Mouse (Mus musculus): ENCODE measurements around the gene Rilp.

Gene Rilp

DNA sequence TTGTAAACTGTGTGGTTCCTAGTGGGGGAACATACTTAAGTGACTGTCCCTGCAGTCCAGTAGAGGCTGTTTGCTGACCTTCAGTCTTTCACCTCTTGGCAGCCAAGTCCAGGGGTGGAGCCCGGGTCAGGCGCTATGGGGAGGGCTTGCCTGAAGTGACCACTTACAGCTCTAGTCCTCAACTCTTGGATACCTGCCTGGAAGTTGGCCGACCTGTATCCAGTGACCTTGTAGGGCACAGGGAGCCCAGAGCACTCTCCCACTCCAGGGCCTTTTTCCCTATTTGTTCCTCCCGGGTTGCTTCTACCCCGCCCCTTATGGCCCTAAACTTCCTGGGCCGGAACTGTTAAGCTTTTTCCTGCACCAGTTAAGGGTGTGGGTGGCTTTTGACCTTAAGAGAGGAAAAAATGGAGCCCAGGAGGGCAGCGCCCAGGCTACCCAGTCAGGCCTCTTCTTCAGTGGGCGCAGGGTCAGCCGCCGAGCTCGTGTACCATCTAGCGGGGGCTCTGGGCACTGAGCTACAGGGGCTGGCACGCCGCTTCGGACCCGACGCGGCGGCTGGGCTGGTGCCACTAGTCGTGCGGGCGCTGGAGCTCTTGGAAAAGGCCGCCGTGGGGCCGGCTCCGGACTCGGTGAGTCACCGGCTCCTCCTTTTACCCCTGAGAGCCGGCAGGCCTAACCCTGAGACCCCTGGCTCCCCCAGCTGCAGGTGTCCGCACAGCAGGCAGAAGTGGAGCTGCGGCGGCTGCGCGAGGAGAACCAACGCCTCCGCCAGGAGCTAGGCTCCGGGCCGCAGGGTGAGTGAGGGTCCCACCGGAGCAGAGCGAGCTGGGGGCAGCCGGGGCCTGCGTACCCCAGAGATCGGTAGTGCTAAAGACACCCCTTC, at the start of gene Rilp:
TSS of gene Rilp (plus strand) at position 354 of the 886 bp plus-strand sequence.
- peak; percentile 41 to 70 for DNase-seq (ENCODE audit: low spot score in 2 of 2)

DNA sequence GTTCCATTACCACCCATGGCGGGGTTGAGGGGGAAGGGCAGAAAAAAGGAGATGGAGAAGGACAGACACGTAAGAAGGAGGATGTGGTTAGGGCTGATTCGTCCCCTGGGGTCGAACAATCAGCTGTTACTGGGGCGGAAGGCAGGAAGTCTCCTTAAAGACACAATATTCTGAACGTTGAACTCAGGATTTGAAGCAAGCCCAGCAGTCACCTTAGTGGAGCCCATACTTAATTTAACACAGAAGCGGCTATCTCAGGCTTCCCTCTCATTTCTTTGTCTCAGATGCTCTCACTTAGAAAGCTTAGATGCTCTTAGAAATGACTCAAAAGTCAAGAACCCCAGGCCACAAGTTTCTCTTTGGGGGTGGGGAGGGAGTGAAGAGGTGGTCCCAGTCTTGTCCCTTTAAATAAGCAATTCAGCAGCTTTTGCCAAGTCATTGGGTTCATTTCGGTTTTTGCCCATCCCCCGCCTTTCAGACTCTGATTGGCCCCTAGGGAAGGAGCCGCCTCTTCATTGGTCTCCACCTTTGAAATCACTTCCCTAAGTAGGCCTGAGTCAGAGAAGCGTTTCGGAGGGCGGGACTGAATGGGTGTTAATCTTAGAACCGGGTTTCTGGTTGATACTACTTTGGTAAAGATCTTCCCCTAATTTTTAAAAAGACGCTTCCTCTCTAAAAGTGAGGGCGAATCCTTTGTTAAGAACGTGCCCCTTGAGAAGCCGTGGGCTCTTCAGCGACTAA, 49.6 kb upstream of the Rilp start:
- peak; percentile 86 for DNase-seq (ENCODE audit: low spot score in 2 of 2)

DNA sequence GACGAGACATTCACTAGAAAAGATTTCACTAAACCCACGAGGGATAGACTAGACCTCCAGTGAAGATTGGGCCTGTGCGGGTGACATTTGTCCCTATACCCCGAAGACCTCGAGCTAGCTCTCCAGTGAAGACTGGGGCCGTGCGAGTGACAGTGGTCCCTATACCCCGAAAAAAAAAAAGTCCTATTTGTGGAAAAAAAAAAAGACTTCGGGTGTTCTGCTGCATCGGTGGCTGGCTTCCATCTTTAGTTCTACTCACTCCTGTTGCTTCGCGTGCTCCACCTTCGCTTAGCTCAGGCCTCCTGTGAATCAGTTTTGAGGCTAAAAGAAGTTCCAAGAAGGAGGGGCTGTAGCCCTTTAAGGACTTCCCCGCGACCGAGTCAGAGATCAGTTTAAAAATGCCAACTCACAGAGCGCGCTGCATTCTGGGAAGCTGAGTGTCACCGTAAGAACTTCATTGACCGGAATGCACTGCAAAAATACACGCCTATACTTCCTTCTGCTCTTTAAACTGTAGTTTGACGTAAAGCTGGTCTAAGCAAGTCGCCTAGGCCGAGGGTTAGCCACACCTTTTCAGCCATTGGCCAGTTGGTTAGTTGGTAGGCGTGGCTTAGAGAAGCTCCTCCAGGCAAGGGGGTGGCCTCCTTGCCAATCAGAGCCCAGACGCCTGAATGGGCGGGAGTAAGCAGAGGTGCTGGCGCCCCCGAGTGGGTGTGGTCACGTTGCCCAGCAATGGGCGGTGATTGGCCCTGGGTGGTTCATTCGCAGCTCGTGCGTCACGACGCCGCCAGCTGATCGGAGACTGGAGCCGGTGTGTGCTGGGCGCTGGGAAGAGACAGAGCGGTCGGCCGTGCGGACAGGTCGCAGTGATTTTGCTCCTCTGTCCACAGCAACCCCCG, 48.8 kb upstream of the Rilp start, which contains the start of gene Tlcd2:
TSS of gene Tlcd2 (plus strand) at position 872 of the 899 bp plus-strand sequence.
- DNase-seq (ENCODE audit: low spot score in 2 of 2), result peak; percentile 99 to 100

DNA sequence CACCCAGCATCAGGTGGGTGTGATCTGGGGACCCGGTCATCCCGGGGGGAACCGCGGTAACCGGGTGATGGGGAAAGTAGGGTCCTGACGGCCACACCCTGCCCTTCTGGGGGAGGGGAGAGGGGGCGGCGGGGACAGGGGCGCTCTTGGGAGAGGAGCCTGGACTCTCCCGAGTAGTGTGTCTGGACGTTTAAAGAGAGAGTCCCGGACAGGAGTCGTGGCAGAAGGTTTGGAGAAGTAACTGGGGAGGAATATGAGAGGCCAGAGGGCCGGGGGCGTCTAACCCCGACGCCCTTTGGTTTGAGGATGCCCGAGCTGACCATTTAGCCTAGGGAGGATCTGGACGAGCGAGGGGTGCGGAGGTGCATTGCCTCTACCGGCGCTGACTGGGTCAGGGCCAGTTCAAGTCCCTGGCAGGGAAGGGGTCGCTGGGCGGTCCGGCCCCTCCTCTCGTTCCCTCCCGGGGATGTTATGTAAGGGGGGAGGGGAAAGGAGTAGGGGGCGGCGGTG, 48.1 kb upstream of the Rilp start:
- no peak for DNase-seq (ENCODE audit: low spot score in 2 of 2)

DNA sequence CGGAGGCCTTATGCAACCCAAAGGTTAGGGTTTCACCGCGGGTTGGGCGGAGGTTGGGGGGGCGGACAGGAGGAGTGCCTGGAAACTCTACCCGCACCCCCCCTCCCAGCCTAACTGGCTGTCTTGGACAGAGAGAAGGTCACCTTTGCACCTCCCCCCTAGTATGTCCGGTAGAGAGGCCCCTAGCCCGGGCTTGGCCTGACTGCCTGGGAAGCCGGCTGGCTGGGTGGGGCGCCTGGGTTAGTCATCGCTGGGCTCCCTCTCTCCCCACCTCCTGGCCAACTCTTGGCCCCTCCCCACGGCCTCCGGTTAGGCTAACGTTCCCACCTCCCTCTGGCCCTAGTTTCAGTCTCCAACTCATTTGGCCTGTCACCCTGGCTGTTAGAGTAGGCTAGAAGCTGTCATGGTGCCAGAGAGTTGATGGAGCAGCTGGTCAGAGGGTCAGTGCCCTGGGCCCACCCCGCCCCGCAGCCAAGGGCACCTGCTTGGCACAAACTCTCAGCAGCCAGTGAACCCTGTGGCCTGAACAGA, 47.6 kb upstream of the Rilp start:
- DNase-seq (ENCODE audit: low spot score in 2 of 2), result peak; percentile 80 to 85

DNA sequence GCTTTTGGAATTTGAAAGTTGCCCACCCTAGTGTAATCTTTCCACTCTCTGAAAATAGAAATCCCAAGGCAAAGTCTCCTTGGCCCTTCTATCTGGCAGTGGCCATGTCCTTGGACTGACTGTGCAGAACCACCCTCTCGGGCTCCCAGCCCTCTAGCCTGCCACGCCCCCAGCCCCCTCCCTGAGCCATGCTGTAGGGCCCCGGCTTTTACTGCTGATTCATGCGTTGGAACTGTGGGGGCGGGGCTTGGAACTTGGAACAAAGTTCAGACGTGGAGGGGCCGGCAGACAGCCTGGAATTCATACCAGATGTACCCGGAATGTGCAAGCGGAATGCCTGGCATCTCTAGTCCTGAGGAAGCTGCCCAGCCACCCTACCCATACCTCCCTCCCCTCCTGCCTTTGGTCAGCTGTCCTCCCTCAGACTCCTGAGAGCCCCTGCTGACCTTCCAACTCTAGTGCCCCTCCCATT, 47.0 kb upstream of the Rilp start:
- DNase-seq (ENCODE audit: low spot score in 2 of 2), result peak; percentile 90 to 94

DNA sequence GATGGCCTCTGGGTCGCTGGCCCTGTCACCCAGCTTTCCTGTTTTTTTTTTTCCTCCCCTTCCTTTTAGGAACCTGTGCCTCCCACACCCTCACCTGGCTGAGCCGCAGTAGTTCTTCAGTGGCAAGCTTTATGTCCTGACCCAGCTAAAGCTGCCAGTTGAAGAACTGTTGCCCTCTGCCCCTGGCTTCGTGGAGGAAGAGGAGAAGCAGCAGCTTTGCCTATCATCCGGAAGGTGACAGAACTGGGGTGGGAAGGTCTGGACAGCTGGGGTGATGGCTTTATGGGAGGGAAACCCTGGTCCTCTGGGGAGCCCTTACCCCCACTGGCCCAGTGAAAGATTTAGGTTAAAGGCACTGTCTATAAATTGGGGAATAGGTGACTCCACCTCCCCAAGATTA, 46.3 kb upstream of the Rilp start:
- DNase-seq (ENCODE audit: low spot score in 2 of 2), result no peak

DNA sequence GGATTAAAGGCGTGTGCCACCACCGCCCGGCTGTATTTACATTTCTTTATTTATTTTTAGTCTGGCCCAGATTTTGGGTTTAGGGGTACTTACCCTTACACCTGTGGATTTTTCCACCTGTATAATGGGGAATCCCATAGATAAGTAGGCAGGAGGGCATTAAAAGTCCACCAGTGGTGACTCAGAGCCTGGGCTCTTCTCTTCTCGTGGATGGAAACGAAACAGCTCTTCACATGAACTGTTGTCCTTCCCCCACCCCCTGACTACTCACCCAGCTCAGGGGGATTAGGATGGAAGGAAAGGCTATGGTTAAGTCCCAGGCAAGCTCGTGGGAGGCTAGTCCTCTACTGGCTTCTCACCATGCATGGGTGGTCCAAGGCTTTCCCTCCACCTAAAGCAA, 45.5 kb upstream of the Rilp start:
- no peak for DNase-seq (ENCODE audit: low spot score in 2 of 2)

DNA sequence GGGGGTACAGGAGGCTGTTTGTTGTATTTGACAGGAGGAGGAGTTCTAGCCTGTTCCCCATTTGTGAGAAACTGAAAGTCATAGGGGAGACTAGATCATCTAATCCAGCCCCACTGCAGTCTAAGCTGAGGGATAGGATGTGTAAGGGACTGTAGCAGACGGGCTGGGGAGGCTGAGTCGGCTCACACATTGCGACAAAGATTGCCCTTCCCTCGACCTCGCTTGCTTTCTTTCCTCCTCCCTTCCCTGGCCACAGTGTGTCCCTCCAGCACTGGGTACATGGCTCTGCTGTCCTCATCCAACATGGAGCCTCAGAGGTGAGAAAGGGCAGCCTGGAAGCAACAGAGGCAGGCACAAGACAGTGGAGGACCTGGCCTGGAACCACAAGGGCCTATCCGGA, 44.8 kb upstream of the Rilp start:
- no peak for DNase-seq (ENCODE audit: low spot score in 2 of 2)

DNA sequence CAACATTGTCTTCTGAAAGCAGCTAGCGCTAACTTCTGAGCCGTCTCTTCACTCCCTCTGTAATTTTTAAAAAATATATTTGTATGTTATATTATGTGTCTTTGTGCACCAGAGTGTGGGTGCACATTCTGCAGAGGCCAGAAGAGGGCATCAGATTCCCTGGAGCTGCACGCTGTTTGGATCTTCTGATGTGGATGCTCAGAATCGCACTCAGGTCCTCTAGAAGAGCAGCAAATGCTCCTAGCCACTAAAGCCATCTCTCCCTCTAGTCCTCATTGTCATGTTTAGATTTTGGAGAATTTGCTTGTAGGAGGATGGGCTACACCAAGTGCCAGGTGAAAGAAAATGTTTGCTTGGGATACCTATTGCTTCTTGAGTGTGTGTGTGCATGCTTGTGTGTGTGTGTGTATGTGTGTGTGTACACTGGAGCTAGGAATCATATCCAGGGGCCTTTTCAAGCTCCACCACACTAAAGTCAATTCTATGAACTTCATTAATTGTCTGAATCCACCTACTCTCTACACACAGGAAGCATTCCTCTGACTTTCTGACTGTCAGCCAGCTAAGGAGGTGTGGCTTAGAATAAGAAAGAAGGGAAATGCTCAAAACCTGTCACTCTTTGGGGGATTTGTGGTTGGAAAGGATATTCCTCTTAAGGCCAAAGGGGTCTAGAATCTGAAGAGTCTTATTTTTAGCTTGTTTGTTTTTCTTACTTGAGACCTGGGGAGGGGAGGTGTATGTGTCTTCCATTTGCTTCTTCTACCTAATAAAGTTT, 43.0 kb upstream of the Rilp start:
- DNase-seq (ENCODE audit: low spot score in 2 of 2), result no peak

DNA sequence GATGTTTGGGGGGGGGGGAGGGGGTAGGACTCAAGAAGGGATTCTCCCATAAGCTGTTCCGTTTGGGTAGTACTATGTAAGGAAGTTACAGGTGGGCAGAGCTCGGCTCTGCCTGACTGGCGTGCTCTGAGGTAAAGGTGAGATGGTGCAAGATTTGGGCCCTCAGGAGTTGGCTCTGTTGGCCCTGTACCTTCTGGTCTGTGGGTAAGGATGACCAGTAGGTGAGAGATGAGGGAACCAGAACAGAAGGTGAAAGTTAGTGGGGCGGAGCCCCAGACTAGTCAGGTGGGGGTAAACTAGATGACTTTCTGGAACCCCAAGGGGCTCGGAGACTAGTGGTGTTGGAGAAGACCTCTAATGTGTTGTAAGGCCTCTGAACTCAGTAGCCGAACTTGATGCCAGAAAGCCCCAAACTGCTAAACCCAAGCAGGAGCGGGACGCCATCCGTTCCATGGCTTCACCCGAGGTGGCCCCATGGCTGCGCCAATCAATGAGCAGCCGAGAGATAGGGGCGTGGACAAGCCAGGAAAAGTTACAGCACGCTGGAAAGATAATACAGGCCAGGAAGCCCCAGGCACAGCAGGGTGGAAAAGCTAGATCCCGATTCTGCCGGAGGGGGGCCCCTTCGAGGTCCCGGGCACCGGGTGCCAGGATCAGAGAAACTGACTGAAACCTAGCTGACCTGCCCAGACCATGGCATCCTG, 42.2 kb upstream of the Rilp start:
- peak; percentile 67 to 69 for DNase-seq (ENCODE audit: low spot score in 2 of 2)

DNA sequence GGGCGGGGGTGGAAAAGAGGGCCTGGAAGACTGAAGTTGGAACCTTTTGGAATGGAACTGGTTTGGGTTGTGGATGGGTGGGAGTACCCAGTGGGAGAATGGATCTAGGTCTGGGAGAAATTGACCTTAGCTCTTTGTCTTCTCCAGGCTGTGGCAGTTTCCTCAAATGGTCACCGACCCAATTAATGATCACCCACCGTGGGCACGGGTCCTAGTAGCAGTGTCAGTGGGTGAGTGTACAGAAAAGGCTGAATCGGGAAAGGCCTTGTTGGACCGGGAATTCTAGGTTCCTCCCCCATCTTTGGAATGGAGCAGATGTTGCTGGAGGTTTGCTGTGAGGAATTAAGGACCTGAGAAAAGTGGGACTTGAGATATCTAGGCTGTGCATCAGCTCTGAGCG, 41.5 kb upstream of the Rilp start:
- DNase-seq (ENCODE audit: low spot score in 2 of 2), result no peak

DNA sequence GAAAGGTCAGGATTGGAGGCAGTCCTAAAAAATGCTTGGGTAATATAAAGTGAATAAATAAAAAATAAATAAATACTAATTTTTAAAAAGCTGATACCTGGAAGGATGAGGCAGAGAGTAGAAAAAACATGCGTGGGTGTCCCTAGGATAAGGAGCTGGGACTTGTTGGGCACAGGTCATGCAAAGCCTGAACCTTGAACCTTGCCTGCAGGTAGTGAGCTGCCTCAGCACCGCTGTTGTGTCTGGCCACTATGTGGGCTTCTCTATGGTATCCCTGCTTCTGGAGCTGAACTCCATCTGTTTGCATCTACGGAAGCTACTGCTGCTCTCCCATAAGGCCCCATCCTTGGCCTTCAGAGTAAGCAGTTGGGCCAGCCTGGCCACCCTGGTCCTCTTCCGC, 40.6 kb upstream of the Rilp start:
- no peak for DNase-seq (ENCODE audit: low spot score in 2 of 2)

DNA sequence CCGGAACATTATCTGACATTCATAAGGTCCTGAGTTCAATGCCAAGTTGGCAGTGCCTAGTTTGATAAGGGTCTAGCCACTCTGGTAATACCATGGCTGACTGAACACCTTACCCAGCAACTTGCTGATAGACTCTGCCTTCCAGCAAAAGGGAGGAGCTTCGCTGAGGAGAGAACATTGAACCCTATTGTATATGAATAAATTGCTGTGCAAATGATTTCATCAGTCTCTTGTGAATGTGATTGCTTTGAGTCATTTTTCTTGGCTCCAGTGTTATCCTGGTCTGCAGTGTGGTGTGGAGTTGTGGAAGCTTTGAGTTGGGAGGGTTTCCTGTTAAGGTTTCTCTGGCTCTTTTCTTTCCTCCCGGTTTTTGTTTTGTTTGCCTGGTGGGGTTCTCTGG, 39.2 kb upstream of the Rilp start:
- DNase-seq (ENCODE audit: low spot score in 2 of 2), result no peak

DNA sequence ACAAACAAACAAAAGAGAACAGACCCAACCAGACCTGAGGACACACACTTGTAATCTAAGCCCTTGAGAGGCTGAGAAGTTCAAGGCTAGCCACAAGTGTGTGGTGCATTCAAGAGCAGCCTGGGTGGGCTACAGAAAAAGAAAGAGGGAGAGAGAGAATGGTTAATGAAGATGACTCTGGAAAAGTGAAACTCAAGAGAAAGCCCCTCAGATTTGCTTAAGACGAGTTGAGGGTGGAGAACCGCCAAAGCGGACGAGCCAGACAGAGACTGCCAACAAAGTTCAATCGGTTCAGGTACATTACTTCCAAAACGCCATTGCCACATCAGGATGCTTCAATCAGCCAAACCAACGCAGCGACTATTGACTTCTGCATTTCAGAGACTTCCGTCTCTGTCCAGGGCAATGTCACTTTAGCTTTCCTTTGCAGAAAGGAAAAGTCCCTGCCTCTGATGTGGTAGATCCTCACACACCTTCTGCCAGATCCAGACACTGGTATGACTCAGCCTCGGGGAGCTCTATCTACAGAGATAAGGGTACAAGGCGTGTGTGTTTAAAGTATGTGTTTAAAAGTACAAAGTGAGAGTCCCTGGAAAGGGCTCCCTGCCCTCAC, 37.3 kb upstream of the Rilp start:
- DNase-seq (ENCODE audit: low spot score in 2 of 2), result no peak

DNA sequence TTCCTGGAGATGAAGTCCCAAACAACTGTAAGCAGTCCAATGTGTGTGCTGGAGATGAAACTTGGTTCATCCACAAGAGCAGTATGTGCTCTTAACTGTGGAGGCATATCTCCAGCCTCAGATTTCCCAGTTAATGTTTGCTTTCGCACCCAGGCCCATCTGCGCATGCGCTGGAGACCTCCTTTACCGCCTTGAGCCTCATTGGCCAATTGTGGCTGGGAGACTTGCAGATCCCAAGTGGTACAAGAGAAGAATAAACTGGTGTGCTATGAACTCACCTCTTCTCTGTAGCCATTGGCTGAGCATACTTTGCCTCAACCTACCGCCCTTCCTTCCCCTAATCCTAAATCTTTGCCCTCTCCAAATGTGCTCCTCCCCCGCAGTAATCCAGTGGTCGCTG, 36.5 kb upstream of the Rilp start:
- no peak for DNase-seq (ENCODE audit: low spot score in 2 of 2)

DNA sequence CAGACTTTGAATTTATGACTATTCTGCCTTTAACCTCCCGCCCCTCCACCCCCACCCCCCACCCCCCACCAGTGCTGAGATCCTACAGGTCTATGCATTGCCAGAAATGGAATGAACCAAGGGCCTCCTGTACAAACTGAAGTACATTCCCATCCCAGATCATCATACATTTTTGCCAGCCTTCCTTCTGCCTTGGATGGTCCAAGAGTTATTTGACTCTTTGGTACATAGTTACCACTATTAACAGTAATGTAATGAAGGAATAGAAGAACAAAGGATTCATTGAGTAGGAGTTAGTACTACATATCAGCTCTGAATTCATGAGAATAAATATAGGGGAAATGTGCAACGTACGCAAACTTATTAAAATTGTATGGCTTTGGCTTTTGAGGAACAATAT, 23.7 kb upstream of the Rilp start:
- no peak for DNase-seq (ENCODE audit: low spot score in 2 of 2)

DNA sequence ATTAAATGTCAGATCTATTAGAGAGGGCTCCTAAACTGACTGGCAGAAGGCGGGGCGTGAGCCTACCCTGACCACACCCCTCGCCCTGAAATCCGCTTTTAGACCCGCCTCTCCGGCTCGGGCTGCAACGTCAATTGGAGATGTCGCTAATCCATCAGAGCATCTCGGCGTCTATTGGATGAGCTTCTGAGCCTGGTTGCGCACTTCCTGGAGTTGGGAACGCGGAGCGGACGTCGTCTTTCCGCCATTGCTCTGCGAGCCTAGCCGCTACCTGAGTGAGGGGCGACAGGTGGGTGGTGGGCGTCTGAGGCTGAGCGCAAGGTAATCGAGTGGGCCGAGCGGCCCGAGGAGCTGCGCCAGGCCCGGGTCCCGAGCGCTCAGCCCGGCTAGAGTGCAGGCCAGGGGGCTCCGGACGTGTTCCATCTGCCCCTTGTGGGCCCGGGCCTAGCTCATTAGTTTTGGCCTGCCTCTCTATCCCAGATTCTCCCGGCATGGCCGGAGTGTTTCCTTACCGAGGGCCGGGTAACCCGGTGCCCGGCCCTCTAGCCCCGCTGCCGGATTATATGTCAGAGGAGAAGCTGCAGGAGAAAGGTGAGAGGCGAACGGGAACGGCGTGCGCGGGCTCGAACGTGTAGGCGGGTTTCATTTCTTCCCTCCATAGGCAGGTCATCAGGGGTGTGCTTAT, 23.2 kb upstream of the Rilp start, which contains the start of gene Prpf8:
TSS of gene Prpf8 (plus strand) at position 216 of the 685 bp plus-strand sequence.
- DNase-seq (ENCODE audit: low spot score in 2 of 2), result peak; percentile 95 to 96

DNA sequence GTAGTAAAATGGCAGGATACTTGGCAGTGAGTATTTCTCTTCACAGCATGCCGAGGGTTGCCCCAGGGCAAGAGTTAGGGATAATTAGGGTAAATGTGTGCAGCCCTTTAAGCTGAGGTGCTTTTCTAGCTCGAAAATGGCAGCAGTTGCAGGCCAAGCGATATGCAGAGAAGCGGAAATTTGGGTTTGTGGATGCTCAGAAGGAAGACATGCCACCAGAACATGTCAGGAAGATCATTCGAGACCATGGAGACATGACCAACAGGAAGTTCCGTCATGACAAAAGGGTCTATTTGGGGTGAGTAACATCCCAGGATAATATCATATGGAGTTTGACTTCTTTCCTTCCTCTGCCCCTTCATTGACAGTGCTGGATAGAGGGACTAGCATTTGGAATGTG, 22.4 kb upstream of the Rilp start:
- DNase-seq (ENCODE audit: low spot score in 2 of 2), result no peak

All from urinary bladder, postnatal 4 days (tissue).